Mouse (Mus musculus) G1E (cell line): ENCODE results near the gene Gpr45.

Experiments used
- CTCF ChIP-seq: IDR thresholded peaks from 2 replicates; pipeline ENCODE4 v1.5.1; 2012; ENCODE audit warnings: low read depth, low read length, inconsistent platforms, mixed read lengths
- GATA2 ChIP-seq: IDR thresholded peaks from 2 replicates; pipeline ENCODE4 v1.6.1; 2012; ENCODE audit warnings: low read depth, low read length, inconsistent platforms, borderline replicate concordance
- TAL1 ChIP-seq: conservative IDR thresholded peaks from 2 replicates; pipeline ENCODE4 v1.6.1; 2012; ENCODE audit warnings: low read depth, low read length, inconsistent platforms, mixed read lengths

GRCm38 (mm10) chr1:42983082-42983771 lies 30.6 kb downstream of the Gpr45 start:
- TF ChIP-seq CTCF (no peak), TAL1 (no peak), GATA2 (no peak)
